Mouse (Mus musculus) adrenal gland, postnatal 14 days (tissue): ENCODE data around the gene Eri3. TPM values are rescaled to one million over a fixed set of nuclear protein-coding genes. Genes with fewer than 3 reads are reported as not detected.

Experiments
- DNase-seq: peaks from one replicate; pipeline ENCODE4 v3.0.0; 2021; ENCODE audit warnings: mixed read lengths
- long read RNA-seq, 2 experiments: library from polyadenylated mRNA; stranded (forward); transcript quantifications; one replicate each; pipeline ENCODE4 v2.0.0; 2021
- total RNA-seq: library from RNA; stranded (reverse); gene quantifications from 2 replicates; pipeline ENCODE4 v1.2.3, GENCODE M21; 2021

Eri3 gene
- 65.3 and 70.7 TPM in 2 replicates for total RNA-seq
- long read RNA-seq, experiment 1, transcript Eri3-201 (9 exons, 1,719 nt), result major isoform, 69 of 153 reads
- long read RNA-seq, experiment 1, partial matches to known transcripts, result 37 of 153 reads
- long read RNA-seq, experiment 1, other reads (novel, unspliced or antisense), result 47 of 153 reads
- long read RNA-seq, experiment 2, transcript Eri3-201 (9 exons, 1,719 nt), result major isoform, 32 of 89 reads
- long read RNA-seq, experiment 2, partial matches to known transcripts, result 20 of 89 reads
- long read RNA-seq, experiment 2, other reads (novel, unspliced or antisense), result 37 of 89 reads

DNA sequence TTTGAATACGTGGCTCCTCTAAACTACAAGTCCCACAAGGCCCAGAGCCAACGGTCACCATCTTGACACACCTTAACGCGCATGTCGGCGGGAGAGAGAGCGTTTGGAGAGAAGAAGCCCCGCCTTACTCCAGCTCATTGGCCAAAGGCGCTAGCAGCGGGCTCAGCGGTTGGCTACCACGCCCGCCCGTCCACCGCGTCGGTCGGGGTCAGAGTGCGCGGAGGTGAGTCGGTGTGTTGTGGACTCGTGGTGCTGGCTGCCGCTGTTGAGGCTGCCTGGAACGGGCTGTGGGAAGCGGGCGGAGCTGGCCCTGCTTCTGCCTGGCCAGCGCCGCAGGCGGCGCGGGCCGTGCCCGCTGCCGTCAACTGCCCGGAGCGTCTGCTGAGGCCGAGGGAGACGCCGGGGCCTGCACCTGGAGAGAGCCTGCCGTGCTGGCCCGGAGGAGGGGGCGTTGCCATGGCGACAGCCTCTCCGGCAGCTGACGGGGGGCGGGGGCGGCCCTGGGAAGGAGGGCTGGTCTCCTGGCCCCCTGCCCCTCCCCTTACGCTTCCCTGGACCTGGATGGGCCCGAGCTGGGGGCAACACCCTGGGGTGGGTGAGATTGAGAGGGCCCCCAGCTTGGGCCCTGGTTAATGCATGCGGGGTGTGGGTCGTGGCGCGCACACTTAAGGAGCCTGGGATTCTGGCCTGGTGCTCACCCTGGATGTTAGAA, at the start of gene Eri3:
Eri3 (plus strand) TSS at position 226 of the 712 bp plus-strand sequence.
- peak; percentile 98 for DNase-seq

GRCm38 (mm10) chr4:117518246-117518645, 31.9 kb upstream of the Eri3 start:
- no peak for DNase-seq

DNA sequence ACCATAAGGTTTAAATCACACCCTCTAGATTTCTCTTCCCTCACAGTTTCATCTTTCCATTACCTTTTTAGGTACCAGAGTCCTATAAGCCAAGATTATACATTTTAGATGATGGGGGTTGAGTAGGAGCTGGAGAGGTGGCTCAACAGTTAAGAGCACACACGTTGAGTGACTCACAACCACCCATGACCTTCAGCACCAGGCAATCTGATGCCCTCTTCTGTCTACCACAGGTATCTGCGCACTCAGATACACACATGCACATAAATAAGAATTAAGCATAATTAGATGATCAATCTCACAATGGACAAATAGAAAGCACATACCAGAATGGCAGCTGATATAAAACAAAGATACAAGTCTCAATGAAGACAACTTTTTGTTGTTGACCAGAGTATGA, 28.8 kb upstream of the Eri3 start:
- peak; percentile 14 for DNase-seq

DNA sequence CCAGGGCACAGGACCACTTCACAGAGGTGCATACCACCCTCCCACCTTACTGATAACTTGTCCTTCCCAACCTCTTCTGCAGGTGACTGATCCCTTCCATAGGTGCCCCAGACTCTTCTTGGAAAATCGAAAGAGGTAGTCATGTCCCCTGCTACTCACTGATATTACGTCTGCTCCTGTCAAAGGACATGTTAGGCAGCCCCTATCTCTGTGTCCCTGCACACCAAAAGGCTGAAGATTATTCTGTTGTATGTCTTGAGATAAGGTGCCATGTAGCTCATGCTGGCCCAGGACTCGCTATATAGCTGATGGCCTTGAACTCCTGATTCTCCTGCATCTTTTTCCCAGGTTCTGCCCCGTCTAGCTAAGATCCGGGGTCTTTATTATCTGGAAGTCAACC, 24.2 kb upstream of the Eri3 start:
- DNase-seq, result no peak

GRCm38 (mm10) chr4:117527116-117527899, 22.9 kb upstream of the Eri3 start:
- DNase-seq, result peak; percentile 36

- peak; percentile 75 for DNase-seq
Measured at GRCm38 (mm10) chr4:117527952-117528351, 22.2 kb upstream of the Eri3 start.

DNA sequence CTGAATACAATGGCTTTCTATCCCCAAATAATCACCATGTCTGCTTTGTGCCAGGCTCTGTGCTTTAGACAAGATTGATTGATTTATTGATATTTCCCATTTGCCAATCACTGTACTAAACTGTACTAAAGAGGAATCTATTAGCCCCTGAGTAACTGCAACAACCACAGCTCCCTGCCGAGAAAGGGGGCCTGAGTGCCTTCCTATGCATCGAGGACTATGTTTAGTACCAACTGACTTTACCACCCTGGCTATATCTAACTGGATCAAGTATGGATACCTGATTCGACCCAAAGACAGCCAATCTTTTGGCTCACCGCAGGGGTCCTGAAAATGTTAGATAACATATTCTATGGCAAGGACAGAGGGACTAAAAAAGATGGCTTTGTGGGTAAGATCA, 20.3 kb upstream of the Eri3 start:
- DNase-seq, result no peak

GRCm38 (mm10) chr4:117535496-117536200, 14.5 kb upstream of the Eri3 start:
- DNase-seq, result no peak

DNA sequence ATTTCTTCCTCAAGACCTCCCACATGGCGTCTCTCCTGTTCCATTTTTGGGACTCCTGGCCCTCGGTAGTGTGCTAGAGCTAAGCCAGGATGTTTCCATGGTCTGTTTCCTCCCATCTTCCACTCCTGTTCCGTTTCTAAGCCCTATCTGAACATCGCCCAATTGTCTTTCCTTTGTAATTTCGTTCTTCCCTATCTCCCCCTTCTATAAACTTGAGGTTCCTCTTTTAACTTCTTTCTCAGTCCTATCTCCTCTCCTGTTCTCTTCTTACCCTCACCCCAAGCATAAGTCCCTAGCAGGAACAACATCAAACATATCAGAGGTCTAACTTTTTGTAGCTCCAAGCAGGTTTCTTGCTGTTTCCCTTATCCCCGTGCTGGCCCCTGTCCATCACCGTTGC, 13.2 kb upstream of the Eri3 start:
- no peak for DNase-seq

DNA sequence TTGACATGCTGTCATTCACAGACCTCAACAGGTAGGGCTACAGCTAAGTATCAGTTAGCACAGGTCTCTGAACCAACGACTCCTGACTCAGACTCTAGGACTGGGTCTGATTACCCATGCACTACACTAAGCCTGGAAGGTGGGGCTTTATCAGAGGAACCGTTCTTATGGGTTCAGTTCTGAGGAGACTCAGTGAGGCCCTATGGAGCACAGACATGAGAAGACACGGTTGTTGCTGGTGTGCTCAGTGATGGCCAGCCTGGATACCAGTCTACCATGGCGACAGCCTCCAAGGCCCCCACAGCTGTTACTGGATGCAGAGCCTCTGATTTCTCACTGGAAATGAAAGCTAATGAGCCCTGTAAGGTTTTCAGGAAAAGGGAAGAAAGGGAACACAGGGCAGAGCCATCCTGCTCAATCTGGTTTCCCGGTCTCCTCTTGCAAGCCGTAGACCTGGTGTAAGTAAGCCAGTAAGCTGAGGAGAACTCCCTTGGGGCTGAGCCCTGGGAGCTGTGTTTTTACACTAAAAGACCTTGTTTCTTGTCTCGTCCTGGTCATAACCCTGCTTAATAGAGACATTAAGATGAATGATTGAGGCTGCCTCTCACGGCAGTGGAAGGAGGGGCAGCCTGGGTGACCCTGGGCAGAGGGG, 10.7 kb upstream of the Eri3 start:
- DNase-seq, result peak; percentile 26

DNA sequence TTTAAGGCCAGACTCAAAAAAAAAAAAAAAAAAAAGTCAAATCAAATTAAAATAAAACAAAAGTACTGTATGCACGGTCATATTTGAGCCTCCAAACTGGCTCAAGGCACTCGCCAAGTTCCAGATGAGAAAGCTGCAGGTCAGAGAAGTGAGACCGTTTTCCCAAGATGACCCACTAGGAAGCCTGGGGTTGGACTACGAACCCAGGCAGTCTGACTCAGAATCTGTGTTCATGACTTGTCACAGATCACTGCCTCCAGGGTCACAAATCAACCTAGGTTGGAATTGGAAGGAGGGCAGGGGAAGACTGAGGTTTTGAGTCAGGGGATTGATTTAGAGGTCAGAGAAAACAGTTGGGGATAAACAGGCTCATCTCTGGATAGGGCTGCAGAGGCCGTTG, 9.6 kb upstream of the Eri3 start:
- no peak for DNase-seq

GRCm38 (mm10) chr4:117545448-117545847, 4.7 kb upstream of the Eri3 start:
- no peak for DNase-seq

DNA sequence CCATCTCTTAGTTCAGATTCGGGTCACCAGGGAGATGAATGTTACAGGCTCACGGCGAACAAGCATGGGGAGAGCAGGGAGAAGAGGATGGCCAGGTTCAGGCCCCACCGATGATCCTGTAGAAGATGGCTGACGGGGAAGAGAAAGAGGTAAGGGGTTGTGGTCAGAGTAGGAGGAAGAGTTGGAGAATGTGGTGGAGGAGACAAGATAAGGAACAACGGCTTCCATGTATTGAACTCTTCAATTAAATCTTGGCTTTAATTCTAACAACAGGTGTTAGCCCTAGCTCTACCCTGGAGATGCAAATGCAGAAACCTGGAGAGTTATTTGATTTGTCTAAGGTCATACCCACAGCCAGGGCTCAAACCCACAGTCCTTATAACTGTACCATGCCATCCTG, 3.5 kb upstream of the Eri3 start:
- no peak for DNase-seq

DNA sequence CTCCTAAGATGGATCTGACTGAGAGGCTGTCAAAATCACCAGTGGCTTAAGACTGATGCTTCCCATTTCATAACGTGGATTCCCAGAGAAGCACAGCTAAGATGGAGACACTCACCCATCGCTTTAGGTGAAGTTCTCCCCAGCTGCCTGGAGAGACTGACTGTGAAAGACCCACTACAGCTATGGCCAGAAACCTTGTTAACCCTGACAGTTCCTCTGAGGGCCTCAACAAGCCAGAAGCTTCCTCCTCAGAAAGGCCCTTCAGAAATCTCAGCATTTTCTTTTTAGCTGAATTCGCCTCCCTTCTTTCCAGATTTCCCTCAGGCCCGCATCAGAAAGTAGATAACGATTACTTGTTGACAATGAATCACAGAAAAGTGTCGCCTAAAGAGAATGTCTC, 589 bp upstream of the Eri3 start:
- no peak for DNase-seq

GRCm38 (mm10) chr4:117551144-117552000, 1.2 kb downstream of the Eri3 start:
- peak; percentile 18 for DNase-seq

GRCm38 (mm10) chr4:117555495-117555894, 5.3 kb downstream of the Eri3 start:
- no peak for DNase-seq

DNA sequence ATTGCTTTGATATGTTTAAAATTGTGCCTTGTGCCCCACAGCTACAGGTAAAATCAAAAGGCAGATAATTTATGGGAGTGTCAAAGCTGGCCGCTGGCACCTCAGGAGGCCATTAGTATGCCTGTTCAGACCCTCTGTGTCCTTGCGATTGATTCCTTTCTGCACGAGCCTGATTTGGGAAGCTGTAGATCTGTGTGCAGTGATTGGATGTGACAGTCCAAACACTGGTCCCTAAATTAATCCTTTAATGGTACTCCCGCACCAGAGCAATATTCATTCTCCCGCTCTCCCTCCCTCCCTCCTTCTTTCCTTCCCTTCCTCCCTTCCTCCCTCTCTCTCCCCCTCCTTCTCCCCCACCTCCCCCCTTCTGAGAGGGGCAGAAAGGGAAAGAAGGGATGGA, 6.2 kb downstream of the Eri3 start:
- no peak for DNase-seq

DNA sequence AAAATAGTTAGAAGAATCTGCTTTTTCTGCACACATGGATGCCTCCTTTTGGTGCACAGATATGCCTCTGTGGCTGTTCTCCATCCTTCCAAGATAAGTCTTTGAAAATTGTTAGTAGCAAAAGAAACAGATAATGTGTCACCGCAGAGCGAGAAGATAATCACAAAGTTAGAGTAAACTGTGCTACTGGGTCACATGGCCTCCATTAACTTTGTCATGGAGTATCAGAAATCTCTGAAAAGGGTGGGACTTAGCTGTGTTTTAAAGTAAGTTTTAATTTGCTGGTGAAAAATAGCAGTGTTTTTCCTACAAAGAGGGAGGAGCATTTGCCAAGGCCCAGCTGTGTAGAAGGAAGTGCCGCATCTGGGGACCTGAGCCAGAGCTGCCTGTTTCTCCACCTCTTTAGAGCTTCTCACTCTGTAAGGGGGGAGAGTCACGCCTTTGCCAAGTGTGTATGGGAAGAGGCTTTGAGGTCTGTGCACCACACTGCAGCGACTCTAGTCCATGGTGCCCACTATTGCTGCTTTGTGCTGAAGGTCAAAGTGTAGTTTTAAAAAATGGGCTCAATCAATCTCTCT, 7.0 kb downstream of the Eri3 start:
- DNase-seq, result no peak

- no peak for DNase-seq
Measured at GRCm38 (mm10) chr4:117563967-117564366, 13.8 kb downstream of the Eri3 start.

DNA sequence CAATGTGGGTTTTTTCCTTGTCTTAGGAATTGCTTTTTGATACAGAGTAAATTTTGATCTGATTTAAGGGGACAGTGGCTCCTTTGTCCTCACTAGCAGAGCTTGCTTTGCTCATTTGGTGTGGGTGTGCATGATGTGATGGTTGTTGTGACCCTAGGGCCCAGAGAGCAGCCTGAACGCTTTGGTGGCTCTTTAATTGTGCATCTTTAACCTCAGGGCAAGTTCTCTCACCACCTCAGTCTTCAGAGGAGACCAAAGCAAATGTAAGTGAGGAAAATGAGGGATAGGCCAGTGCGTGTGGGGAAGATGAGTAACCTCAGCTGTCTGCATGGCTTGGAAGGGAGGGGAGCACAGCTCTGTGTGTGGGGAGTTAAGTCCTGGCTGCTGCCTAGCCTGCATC, 18.7 kb downstream of the Eri3 start:
- no peak for DNase-seq

- DNase-seq, result no peak
Measured at GRCm38 (mm10) chr4:117570964-117571363, 20.8 kb downstream of the Eri3 start.
